Mouse (Mus musculus): ENCODE measurements at regions not wholly inside any gene's neighbourhood (a gene's known extent, or its start where the extent isn't known, plus 50 kb on each side); places are given as distances from the start of the nearest gene placed in this dataset.

DNA sequence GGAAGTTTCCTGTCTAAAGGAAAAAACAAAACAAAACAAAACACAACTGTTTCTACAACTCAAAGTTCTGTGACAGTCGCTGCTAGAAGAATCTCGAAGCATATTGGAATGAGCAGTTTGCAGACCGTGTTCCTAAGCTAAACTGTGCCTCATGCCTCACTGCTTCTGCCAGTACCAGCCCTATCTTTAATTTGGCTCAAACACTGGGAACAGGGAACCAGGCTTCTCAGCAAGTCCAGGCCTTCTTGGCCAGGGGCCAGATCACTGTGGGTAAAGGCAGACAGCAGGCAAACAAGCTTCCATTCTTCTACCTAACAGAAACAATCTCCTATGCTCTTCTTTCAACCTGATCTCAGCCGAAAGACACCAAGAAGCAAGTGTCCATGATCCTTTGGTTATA, 56.5 kb downstream of the Tmsb4x start:
- 79% methylated on average over 4 of the region's 4 CpGs for WGBS
- H3K4me3 ChIP-seq (ENCODE audit: low read depth, low read length): no peak overlapping the region
- ATAC-seq (ENCODE audit: low FRiP score) (no peak), DNase-seq (ENCODE audit: low spot score, missing footprints) (no peak)
- H3K4me2 ChIP-seq: no peak overlapping the region
- no peaks in the 10 kb centered on the region for H3K9me3 ChIP-seq (ENCODE audit: control insufficient read depth, low read length)
- H3K27ac ChIP-seq (ENCODE audit: low read depth, low read length): no peak overlapping the region
- peaks cover 2% of the 10 kb centered on the region; the same call in 1 of the 2 replicates for H3K4me1 ChIP-seq (ENCODE audit: control insufficient read depth, insufficient read depth, low read length)
- H3K36me3 ChIP-seq (ENCODE audit: control insufficient read depth, insufficient read depth, low read length): no peaks in the 10 kb centered on the region
- peaks cover 17% of the 10 kb centered on the region for H3K27me3 ChIP-seq (ENCODE audit: control insufficient read depth, insufficient read depth, low read length)
- H3K9ac ChIP-seq (ENCODE audit: low read length): no peak overlapping the region

DNA sequence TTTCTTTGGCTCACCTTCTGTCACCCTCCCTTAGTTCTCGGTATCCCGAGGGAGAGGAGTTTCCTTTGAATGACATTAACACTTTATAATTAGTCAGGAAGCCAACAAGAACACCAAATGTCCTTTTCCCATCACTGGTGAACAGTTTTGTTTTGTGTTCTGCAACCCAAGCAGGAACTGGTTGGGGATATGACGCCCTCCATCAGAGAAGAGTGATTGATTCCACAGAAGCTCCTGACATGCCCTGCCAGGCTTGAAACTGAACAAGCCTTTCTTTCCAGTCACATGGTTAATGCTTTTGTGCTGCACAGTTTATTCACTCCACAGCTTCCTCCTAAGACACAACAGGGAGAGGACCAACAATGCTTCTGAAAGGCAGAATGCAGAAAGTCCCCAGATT, 57.8 kb downstream of the Tmsb4x start:
- DNase-seq (ENCODE audit: low spot score, missing footprints): no peak
- Histone ChIP-seq H3K36me3 (ENCODE audit: control insufficient read depth, insufficient read depth, low read length) (no peaks in the 10 kb centered on the region), H3K4me3 (ENCODE audit: low read depth, low read length) (no peak overlapping the region), H3K27me3 (ENCODE audit: control insufficient read depth, insufficient read depth, low read length) (peaks cover 19% of the 10 kb centered on the region), H3K4me1 (ENCODE audit: control insufficient read depth, insufficient read depth, low read length) (peaks cover 2% of the 10 kb centered on the region; the same call in 1 of the 2 replicates), H3K9me3 (ENCODE audit: control insufficient read depth, low read length) (no peaks in the 10 kb centered on the region), H3K27ac (ENCODE audit: low read depth, low read length) (no peak overlapping the region), H3K9ac (ENCODE audit: low read length) (no peak overlapping the region), H3K4me2 (no peak overlapping the region)
- WGBS: 68% methylated on average over 3 of the region's 3 CpGs
- 0 out of 2 replicates have a peak, but pooled peaks have one; percentile 44 for ATAC-seq (ENCODE audit: low FRiP score)

DNA sequence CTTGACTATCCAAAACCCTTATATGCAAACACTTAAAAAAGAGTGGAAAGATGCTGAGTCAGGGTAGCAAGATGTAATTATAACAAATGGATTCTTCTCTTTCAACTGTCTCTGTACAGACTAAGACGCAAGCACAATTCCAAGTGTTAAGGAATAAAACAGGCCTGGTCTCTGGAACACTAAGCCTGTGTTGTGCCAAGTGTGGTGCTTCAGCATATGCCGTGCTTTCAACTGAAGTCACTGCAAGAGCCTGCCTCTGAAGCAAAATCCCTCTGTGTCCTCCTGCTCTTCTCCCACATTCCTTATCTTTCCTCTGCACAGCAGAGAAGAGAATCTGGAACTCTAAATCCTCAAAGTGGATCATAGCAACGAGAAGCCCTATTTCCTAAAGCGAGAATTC, 59.7 kb downstream of the Tmsb4x start:
- Histone ChIP-seq H3K9ac (ENCODE audit: low read length) (no peak overlapping the region), H3K9me3 (ENCODE audit: control insufficient read depth, low read length) (no peaks in the 10 kb centered on the region), H3K4me3 (ENCODE audit: low read depth, low read length) (no peak overlapping the region), H3K4me2 (no peak overlapping the region), H3K27ac (ENCODE audit: low read depth, low read length) (no peak overlapping the region), H3K4me1 (ENCODE audit: control insufficient read depth, insufficient read depth, low read length) (peaks cover 2% of the 10 kb centered on the region; the same call in 1 of the 2 replicates), H3K27me3 (ENCODE audit: control insufficient read depth, insufficient read depth, low read length) (peaks cover 19% of the 10 kb centered on the region), H3K36me3 (ENCODE audit: control insufficient read depth, insufficient read depth, low read length) (no peaks in the 10 kb centered on the region)
- no peak for DNase-seq (ENCODE audit: low spot score, missing footprints)
- no peak for ATAC-seq (ENCODE audit: low FRiP score)
- 87% methylated on average over 4 of the region's 4 CpGs for WGBS

DNA sequence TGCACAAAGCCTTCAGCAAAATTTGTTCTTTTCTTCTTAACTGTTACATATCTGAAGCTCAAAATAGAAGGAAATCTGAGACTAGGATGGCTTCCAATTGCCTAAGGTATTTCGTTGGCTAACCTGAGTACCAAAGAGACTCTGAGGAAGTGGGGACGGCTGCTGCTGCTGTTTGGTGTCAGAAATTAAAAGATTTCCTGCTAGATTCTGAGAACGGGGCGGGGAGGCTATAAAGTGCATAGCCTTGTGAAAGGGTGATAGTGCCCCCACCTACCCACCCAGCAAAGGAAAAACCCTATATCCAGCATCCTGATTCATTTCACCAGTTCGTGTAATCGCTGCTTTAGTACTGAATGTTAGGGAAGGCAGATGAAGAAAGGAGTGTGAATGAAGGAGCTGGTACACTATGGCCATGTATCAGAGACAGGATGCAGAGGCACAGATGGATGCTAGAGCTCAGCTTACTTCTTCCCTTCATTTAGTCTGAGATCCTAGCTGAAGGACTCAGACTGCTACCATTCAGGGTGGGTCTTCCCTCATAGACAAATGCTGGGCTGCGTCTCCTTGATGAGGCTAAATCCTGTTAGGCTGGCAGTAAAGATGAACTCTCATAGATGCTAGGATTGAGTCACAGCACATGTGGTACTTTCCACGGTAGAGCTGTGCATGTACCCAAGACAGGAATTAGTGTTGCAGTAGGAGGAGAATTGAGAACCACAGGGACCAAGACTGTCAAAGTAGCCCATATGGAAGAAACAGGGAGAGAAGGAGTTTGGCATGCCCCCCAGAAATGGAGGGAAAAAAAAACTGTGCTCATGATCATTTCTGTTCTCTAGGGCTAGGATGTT, 62.4 kb downstream of the Tmsb4x start:
- Histone ChIP-seq H3K4me2 (no peak overlapping the region), H3K27me3 (ENCODE audit: control insufficient read depth, insufficient read depth, low read length) (peaks cover 19% of the 10 kb centered on the region), H3K36me3 (ENCODE audit: control insufficient read depth, insufficient read depth, low read length) (no peaks in the 10 kb centered on the region), H3K27ac (ENCODE audit: low read depth, low read length) (no peak overlapping the region), H3K9ac (ENCODE audit: low read length) (no peak overlapping the region), H3K4me1 (ENCODE audit: control insufficient read depth, insufficient read depth, low read length) (peaks cover 2% of the 10 kb centered on the region; the same call in 1 of the 2 replicates), H3K9me3 (ENCODE audit: control insufficient read depth, low read length) (no peaks in the 10 kb centered on the region), H3K4me3 (ENCODE audit: low read depth, low read length) (no peak overlapping the region)
- ATAC-seq (ENCODE audit: low FRiP score) (no peak), DNase-seq (ENCODE audit: low spot score, missing footprints) (no peak)
- 83% methylated on average over 8 of the region's 8 CpGs for WGBS

DNA sequence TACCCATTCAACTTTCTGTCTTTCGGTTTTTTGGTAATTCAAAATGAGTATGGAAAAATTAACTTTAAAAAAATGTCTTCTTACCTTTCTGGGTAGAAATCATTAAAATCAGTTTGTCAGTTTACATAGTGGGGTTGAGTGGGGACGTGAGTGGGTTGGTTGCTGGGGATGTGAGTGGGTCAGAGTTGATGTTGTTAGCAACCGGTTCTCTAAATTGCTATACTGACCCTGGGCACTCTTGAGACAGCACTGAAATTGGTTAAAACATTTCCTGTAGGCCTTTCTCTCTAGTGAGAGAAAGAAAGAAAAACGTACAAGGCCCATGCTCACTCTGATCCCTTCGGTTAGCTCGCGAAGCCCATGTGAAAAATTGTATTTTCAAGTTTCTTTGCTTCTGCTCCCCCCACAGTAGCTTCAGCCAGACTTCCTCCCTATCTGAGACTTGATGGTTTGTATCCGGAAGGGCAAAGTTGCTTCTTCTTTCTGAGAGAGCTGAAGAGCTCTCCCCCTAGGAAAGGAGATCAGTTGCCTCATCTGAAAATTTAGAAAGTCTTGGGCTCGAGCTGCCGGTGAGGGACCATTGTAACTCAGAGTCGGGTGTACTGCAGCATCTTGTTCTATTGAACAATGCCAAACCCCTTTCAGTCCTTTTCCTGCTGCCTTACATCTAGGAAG, 63.5 kb downstream of the Tmsb4x start:
- ATAC-seq (ENCODE audit: low FRiP score): no peak

GRCm38 (mm10) chrX:167139110-167139509, 70.0 kb downstream of the Tmsb4x start:
- no peaks in the 10 kb centered on the region for H3K9me3 ChIP-seq (ENCODE audit: control insufficient read depth, low read length)
- DNase-seq (ENCODE audit: low spot score, missing footprints) (no peak), ATAC-seq (ENCODE audit: low FRiP score) (no peak)
- no peaks in the 10 kb centered on the region for H3K36me3 ChIP-seq (ENCODE audit: control insufficient read depth, insufficient read depth, low read length)
- no peaks in the 10 kb centered on the region for H3K4me1 ChIP-seq (ENCODE audit: control insufficient read depth, insufficient read depth, low read length)
- 70% methylated on average over 2 of the region's 2 CpGs for WGBS
- no peak overlapping the region for H3K4me3 ChIP-seq (ENCODE audit: low read depth, low read length)
- no peak overlapping the region for H3K4me2 ChIP-seq
- peaks cover 2% of the 10 kb centered on the region for H3K27me3 ChIP-seq (ENCODE audit: control insufficient read depth, insufficient read depth, low read length)
- H3K9ac ChIP-seq (ENCODE audit: low read length): no peak overlapping the region
- no peak overlapping the region for H3K27ac ChIP-seq (ENCODE audit: low read depth, low read length)

More for the DNA sequence above, 63.5 kb downstream of the Tmsb4x start:
- Histone ChIP-seq H3K4me1 (ENCODE audit: control insufficient read depth, insufficient read depth, low read length) (no peaks in the 10 kb centered on the region), H3K9me3 (ENCODE audit: control insufficient read depth, low read length) (no peaks in the 10 kb centered on the region), H3K27me3 (ENCODE audit: control insufficient read depth, insufficient read depth, low read length) (peaks cover 16% of the 10 kb centered on the region), H3K4me3 (ENCODE audit: low read depth, low read length) (no peak overlapping the region), H3K36me3 (ENCODE audit: control insufficient read depth, insufficient read depth, low read length) (no peaks in the 10 kb centered on the region), H3K27ac (ENCODE audit: low read depth, low read length) (no peak overlapping the region), H3K9ac (ENCODE audit: low read length) (no peak overlapping the region), H3K4me2 (no peak overlapping the region)
- WGBS: 75% methylated on average over 11 of the region's 11 CpGs
- no peak for DNase-seq (ENCODE audit: low spot score, missing footprints)

DNA sequence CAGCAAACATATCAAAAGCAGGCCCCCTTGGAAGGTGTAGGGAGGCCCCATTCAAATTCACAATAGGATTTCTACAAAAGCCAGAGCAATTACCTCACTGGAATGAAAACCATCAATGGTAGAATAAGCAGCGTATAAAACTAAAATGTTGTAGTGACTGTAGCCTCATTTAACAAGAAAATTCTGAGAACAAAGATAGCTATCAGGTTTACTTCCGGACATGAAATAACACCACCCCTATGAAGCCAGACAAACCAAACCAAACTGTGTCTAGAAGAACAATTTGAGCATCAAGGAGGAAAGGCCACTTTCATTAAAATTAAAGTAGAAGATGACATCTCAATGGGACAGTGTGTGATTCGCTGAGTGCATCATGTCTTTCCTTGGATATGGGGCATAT, 74.9 kb downstream of the Tmsb4x start:
- H3K9me3 ChIP-seq (ENCODE audit: control insufficient read depth, low read length): no peaks in the 10 kb centered on the region
- peaks cover 6% of the 10 kb centered on the region for H3K27me3 ChIP-seq (ENCODE audit: control insufficient read depth, insufficient read depth, low read length)
- no peaks in the 10 kb centered on the region for H3K36me3 ChIP-seq (ENCODE audit: control insufficient read depth, insufficient read depth, low read length)
- no peak overlapping the region for H3K27ac ChIP-seq (ENCODE audit: low read depth, low read length)
- no peak for ATAC-seq (ENCODE audit: low FRiP score)
- H3K4me3 ChIP-seq (ENCODE audit: low read depth, low read length): no peak overlapping the region
- WGBS: 88% methylated on average over 3 of the region's 3 CpGs
- H3K4me1 ChIP-seq (ENCODE audit: control insufficient read depth, insufficient read depth, low read length): no peaks in the 10 kb centered on the region
- H3K4me2 ChIP-seq: no peak overlapping the region
- DNase-seq (ENCODE audit: low spot score, missing footprints): no peak
- H3K9ac ChIP-seq (ENCODE audit: low read length): no peak overlapping the region

GRCm38 (mm10) chrX:167132989-167133395, 76.1 kb downstream of the Tmsb4x start:
- Histone ChIP-seq H3K36me3 (ENCODE audit: control insufficient read depth, insufficient read depth, low read length) (no peaks in the 10 kb centered on the region), H3K4me3 (ENCODE audit: low read depth, low read length) (no peak overlapping the region), H3K27ac (ENCODE audit: low read depth, low read length) (no peak overlapping the region), H3K4me1 (ENCODE audit: control insufficient read depth, insufficient read depth, low read length) (no peaks in the 10 kb centered on the region), H3K4me2 (no peak overlapping the region), H3K27me3 (ENCODE audit: control insufficient read depth, insufficient read depth, low read length) (peaks cover 6% of the 10 kb centered on the region), H3K9me3 (ENCODE audit: control insufficient read depth, low read length) (no peaks in the 10 kb centered on the region), H3K9ac (ENCODE audit: low read length) (no peak overlapping the region)
- 74% methylated on average over 4 of the region's 4 CpGs for WGBS
- ATAC-seq (ENCODE audit: low FRiP score) (no peak), DNase-seq (ENCODE audit: low spot score, missing footprints) (no peak)

DNA sequence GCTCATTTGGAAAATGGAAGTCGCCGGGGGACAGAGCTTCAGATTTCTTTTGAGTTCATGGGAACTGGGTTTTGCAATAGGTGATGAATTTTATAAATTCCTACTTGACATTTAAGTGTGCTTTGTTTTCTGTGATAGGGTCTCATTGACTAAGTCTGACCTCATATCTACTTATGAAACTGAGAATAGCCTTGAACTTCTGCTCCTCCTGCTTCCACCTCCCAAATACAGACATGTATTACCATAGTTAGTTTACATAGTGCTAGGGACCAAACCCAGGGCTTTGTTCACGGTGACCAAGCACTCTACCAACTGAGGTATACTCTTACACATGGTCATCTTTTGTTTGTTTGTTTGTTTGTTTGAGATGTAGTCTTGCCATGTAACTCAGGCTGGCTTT, 77.8 kb downstream of the Tmsb4x start:
- Histone ChIP-seq H3K27me3 (ENCODE audit: control insufficient read depth, insufficient read depth, low read length) (peaks cover 5% of the 10 kb centered on the region; the same call in 1 of the 2 replicates), H3K27ac (ENCODE audit: low read depth, low read length) (no peak overlapping the region), H3K4me2 (no peak overlapping the region), H3K4me3 (ENCODE audit: low read depth, low read length) (no peak overlapping the region), H3K36me3 (ENCODE audit: control insufficient read depth, insufficient read depth, low read length) (no peaks in the 10 kb centered on the region), H3K9me3 (ENCODE audit: control insufficient read depth, low read length) (no peaks in the 10 kb centered on the region), H3K4me1 (ENCODE audit: control insufficient read depth, insufficient read depth, low read length) (no peaks in the 10 kb centered on the region), H3K9ac (ENCODE audit: low read length) (no peak overlapping the region)
- WGBS: 84% methylated on average over 3 of the region's 3 CpGs
- ATAC-seq (ENCODE audit: low FRiP score): no peak
- DNase-seq (ENCODE audit: low spot score, missing footprints): no peak
